Mouse (Mus musculus) right cerebral cortex, adult 2 months (tissue): ENCODE results near the gene Pold1.

Experiments
- DNase-seq, 2 experiments: peaks; one replicate each; pipeline ENCODE4 v3.0.0; 2021 to 2022; ENCODE audit warnings: low spot score in 2 of 2

Pold1 gene

DNA sequence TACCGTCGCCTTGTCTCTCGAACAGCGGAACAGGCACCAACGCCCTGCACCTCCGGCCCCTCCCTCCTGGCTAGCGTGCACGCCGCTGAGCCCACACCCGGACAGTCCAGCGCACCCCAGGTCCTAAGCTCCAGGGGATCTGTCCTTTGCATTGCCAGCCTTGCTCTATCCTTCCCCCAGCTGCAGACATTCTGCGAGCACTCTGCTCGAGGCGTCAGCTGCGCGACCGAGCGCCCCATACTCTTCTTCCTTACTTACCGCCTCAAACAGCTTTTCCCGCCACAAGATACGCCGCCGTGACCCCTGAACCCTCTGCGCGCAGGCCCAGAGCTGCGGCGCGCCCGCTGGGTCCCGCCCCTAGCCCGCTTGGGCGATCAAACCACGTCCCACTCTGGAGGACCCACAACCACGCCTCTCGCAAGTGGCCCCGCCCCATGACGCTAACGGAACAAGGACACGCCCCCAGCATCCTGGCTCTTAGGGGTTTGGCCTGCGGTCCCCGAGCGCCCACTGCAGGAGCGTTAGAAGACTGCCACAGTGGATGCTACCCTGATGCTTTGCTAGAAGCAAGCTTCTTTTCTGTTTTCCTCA is at the start of gene Pold1:
TSS of gene Pold1 (minus strand) at position 353 of the 591 bp plus-strand sequence.
- peak; percentile 99 for DNase-seq

DNA sequence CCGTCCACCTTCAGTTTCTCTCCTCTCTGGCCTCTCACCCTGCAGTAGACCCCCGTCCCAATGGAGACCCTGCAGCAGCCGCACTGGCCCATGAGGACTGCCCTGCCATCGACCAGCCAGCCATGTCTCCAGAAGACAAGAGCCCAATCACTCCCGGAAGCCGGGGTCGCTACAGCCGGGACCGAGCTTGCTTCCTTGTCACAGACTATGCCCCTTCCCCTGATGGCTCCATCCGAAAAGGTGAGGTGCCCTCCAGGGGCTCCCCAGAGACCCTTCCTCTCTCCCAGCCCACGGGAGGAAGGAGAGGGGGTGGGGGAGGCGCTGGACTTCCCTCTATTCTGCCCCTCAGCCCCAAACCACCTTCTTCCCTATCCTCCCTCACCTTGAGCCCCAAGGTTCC is 49.7 kb upstream of the Pold1 start:
- DNase-seq: no peak

DNA sequence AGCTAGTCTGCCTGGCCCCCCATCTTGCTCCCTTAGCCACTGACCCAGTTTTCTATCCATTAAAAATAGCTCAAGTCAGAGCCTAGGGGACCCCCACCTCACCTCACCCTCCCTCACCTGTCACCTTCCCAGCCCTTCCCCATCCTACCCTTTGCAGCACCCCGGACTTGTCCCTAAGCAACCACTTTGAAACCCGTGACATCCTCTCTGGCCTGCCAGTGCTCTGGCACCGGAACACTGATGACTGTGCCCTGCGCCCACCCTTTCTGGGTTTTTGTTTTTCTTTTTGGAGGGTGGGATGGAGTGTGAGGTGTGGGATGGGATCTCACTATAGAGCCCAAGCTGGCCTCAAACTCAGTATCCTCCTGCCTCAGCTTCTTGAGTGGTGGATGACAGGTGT is 49.0 kb upstream of the Pold1 start:
- DNase-seq: no peak

DNA sequence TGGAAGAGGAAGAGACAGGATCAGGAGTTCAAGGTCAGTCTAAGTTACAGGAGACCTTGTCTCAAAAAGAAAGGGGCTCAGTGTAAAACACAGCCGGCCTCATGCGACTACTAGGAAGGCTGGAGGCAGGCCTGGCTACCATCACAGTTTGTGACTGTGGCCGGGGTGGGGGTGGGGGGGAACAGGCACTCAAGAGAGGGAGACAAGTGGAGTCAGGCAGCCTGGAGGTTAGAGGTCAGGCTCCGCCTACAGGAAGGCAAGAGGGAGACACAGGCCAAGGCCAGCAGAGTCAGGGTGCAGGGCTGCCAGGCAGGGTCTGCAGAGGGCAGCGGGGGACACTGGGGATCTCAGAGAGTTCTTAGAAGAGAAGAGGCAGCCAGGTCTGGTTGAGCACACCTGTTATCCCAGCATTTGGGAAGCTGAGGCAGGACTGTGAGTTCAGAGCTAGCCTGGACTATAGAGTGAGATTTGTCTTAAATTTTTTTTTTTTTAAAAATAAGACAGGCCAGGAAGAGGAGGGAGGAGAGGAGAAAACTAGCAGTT is 48.4 kb upstream of the Pold1 start:
- DNase-seq: no peak

DNA sequence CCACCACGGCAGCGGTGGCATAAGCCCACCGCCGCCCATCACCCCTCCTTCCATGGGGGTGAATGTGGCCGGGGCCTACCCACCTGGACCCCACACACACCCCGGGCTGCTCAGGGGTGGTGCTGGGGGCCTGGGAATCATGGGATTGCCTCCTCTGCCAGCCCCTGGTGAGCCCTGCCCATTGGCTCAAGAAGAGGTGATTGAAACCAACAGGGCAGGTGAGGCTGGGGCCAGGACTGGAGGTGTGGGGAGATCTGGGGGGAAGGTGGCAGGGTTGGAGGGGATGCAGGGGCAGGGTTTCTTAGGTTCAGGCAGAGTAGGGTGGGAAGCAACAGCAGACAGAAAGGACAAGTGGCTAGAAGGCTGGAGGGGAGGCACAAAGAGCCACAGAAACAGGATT is 47.4 kb upstream of the Pold1 start:
- DNase-seq: no peak

DNA sequence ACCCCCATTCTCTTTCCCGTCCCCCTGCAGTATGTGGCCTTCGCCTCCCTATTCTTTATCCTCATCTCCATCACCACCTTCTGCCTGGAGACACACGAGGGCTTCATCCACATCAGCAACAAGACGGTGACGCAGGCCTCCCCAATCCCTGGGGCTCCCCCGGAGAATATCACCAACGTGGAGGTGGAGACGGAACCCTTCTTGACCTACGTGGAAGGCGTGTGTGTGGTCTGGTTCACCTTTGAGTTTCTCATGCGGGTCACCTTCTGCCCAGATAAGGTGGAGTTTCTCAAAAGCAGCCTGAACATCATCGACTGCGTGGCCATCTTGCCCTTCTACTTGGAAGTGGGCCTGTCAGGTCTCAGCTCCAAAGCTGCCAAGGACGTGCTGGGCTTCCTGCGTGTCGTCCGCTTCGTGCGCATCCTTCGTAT is 46.5 kb upstream of the Pold1 start:
- no peak for DNase-seq

DNA sequence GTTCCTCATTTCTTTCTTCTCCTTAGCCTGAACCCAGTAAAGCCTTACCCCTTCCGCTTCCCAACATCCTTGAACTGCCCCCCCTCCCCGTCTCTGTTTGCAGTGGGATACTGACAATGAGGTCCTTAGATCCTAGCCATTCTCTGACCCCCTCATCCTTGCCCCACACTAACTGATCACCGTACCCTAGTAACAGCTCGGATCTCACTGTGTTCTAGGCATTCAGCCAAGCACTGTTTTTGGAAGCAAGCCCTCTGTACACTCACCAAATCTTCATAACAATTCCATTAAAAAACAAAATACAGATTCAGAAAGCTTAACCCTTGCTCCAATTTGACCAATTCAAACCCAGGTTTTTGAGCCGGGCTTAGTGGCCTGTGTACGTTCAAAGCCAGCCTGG is 45.6 kb upstream of the Pold1 start:
- DNase-seq: peak; percentile 43 to 53

DNA sequence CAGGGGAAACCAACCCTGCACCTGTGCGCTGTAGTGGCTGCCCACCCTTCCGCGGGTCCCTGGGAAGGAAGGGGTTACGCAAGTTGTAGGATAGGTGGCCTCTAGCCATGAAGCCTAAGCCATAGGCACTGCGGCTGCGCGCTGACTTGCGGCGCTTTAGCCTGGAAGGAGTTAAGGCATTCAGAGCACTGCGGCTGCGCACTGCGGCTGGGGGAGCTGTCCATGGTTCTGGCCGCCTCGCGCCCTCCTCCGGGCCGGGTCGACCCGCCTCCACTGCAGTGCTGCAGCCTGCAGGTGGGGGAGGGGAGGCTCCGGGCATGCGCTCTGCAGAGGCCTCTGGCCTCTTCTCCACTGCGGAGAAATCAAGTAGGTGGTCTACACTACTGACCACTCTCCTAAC is 45.1 kb upstream of the Pold1 start:
- peak; percentile 85 to 89 for DNase-seq

DNA sequence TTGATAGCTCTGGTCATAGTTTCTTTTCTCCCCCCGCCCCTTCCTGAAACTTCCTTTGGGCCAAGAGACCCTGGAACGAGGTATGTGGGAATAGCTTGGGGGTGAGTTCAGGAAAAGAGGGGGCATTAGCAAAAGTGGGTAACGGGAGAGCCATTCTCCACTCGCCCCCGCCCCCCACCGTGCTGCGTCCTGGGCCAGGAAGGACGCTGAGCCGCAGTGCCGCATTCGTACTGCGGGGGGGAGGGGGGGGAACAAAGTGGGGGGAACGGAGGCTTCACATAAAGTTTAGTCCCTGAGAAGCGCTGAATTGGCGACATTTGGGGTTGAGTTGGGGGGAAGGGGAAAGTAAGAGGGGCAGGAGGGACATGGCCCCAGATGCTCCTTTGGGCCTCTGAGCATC is 44.4 kb upstream of the Pold1 start:
- no peak for DNase-seq

DNA sequence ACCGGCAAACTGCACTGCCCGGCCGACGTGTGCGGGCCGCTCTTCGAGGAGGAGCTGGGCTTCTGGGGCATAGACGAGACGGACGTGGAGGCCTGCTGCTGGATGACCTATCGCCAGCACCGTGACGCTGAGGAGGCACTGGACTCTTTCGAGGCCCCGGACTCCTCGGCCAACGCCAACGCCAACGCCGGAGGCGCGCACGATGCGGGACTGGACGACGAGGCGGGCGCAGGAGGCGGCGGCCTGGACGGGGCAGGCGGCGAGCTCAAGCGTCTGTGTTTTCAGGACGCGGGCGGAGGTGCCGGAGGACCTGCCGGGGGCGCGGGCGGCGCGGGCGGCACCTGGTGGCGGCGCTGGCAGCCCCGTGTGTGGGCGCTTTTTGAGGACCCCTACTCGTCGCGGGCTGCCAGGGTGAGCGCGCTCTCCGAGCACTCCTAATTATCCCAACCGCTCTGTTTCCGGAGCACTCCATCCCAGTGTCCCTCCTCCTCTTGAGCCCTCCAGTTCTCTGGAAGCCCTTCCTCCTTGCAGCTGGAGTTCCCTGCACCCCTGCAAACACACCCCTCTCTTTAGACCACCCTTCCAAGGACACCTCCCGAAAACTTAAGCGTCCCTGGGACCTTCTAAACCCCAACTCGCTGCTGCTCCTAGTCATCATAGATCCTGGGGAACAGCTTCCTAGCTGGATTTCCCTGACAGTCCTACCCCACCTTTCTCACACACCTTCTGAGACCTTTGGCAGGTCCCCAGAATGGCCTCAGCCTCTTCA is 42.9 kb upstream of the Pold1 start:
- peak in 1 of 2 experiments; percentile 38 for DNase-seq

DNA sequence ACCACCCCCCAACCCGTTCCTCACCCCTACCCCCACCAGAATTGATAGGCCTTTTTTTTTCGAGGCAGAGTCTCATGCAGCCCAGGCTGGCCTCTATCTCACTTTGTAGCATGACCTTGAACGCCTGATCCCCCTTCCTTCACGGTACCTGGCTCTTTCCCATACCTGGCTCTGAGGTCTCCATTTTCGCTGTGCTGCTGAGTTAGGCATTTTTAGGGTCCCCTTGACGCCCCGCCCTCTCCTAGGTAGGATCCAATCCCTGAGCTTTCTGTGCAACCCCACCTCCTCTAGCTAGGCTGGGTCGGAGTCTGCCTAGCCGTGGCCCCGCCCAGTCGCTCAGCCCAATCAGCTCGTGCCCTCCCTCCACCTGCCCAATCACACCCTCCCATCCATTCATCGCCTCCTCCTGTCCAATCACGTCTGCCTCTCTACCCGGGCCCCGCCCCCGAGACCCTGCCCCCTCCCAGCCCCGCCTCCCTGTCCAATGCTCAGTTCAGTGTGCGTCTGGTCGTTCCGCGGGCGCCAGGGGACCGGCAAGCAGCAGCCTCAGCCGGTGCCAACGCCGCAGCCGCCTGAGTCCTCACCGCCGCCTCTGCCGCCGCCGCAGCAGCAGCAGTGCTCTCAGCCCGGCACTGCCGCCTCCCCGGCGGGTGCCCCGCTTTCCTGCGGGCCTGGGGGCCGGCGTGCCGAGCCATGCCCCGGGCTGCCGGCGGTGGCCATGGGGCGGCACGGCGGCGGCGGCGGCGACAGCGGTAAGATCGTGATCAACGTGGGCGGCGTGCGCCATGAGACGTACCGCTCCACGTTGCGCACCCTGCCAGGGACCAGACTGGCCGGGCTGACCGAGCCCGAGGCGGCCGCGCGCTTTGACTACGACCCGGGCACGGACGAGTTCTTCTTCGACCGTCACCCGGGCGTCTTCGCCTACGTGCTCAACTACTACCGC is 42.0 kb upstream of the Pold1 start, which contains the start of gene Kcnc3:
TSS of gene Kcnc3 (plus strand) at position 263 of the 946 bp plus-strand sequence.
- peak; percentile 90 to 93 for DNase-seq

DNA sequence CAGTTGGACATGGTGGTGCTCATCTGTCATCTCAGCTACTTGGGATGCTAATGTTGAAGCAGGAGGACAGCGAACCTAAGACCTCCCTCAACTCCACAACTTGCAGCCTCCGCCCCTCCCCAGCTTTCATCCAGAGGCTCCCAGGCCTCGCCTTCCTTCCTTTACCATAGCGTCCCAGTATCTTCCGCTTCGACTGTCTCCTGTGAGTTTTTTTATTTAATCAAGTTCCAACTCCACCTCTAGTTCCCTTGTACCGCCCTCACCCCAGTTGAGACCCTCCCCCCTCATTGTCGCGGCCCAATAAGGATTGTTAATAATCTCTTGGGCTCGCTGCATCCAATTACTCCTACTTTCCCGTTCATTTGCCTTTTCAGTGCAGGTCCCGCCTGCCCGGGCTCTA is 41.3 kb upstream of the Pold1 start:
- peak; percentile 39 to 42 for DNase-seq

DNA sequence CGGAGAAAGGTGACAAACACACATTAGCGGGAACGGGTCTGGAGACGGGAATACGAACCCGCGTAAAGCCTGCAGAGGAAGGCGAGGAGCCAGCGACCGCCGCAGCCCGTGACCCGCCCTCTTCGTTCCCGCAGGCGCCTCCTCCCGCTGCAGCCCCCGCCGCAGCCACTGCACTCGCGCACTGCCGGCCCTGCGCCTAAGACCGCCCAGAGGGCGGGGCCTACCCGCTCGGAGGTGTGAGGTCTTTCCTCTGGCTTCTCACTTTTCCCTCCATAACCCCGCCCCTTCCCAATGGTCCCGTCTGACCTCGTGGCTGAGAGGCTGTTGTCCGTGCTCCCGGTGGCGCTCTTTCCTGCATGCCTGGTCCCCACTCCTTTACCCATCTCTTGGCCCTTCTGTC is 40.5 kb upstream of the Pold1 start:
- peak; percentile 71 to 72 for DNase-seq

DNA sequence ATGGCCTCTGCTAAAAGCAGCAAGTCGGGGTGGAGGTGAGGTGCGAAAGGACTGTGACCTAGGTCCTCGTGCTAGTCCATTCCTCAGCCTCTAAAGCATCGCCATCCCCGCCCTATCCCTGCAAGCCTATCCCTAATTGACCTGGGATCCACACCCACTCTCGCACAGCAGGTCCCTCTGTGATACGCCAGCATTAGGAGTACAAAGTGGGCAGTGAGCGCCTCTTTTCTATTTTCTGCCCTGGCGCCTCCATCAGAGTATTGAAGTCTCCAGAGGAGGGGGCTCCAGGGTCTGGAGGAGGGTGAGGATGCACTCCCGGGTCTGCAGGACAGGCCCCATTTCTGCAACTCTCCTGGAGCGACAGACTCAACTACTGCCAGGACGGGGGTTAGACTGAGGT is 39.7 kb upstream of the Pold1 start:
- DNase-seq: peak in 1 of 2 experiments; percentile 18

DNA sequence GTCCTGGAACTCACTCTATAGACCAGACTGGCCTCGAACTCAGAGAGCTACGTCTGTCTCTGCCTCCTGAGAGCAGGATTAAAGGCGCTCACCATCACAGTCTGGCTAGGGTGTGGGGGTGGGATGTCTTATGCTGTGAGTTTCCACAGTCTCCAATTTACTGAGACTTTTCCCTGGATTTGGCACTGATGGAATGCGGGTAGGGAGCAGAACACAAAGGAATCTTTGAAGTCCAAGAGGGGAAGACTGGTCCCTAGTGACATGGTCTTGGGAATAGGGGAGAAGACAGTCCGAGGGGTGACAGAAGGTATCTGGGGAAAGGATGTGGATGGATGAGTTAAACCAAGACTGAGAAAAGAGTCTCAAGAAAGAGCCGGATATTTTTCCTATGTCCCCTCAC is 39.0 kb upstream of the Pold1 start:
- peak in 1 of 2 experiments; percentile 16 for DNase-seq

DNA sequence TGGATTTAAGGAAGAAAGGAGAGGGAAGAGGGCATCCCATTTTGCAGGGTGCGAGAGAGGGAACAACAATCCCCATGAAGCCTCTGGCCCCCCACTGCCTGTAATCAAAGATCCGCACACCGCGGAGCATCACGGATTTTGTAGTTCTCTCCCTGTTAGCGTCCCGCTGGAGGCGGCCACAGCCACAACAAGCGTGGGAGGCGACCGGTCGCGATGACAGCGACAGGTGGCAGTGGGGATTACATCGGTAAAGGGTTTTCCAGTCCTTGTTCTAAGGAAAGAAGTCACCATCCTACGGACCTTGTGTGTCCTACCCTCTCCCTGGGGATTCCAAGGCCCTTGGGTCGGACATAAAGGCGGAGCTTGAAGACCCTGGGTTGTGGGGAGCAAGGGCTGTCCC is 38.3 kb upstream of the Pold1 start:
- DNase-seq: peak; percentile 82 to 86

DNA sequence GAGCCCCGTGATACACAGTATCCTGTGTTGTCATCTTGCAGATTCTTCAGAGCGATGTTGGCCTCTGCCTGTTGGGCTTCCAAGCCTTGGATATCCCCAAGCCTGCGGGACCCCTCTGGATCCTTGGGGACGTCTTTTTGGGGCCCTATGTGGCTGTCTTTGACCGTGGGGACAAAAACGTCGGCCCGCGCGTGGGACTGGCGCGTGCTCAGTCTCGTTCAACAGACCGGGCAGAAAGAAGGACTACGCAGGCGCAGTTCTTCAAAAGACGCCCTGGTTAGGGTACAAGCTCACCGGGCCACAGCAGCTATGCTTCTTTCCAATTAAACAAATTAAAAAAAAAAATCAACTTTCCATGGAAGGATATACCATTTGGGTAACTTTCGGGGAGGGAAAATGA is 37.9 kb upstream of the Pold1 start:
- DNase-seq: peak; percentile 80 to 81

DNA sequence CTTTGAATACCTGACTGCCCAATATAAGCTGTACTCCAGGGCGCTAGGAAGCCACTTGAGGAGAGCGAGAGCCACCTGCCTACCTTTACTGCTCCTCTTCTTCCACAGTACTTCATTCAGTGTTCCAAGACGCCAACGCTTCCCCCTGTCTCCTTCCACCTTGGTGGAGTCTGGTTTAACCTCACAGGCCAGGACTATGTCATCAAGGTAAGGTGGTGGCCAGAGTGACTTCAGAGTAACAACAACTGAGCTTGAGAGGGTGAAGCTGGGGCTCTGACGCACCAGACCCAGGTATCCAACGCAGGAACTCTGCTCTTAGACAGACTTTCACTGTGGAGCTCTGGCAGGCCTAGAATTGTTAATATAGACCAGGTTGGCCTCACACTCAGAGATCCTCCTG is 37.0 kb upstream of the Pold1 start:
- DNase-seq: no peak

DNA sequence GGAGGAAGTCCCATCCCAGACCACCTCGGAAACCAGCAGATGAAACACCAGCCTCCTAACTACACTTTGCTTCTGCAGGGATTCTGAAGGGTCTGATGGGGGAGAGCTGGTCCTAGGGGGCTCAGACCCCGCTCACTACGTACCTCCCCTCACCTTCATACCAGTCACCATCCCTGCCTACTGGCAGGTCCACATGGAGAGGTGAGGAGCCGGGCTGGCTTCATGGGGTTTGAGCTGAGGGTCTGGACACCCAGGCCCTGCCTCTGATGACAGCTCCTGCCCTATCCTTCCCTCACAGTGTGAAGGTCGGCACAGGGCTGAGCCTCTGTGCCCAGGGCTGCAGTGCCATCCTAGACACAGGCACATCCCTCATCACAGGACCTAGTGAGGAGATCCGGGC is 36.3 kb upstream of the Pold1 start:
- no peak for DNase-seq

DNA sequence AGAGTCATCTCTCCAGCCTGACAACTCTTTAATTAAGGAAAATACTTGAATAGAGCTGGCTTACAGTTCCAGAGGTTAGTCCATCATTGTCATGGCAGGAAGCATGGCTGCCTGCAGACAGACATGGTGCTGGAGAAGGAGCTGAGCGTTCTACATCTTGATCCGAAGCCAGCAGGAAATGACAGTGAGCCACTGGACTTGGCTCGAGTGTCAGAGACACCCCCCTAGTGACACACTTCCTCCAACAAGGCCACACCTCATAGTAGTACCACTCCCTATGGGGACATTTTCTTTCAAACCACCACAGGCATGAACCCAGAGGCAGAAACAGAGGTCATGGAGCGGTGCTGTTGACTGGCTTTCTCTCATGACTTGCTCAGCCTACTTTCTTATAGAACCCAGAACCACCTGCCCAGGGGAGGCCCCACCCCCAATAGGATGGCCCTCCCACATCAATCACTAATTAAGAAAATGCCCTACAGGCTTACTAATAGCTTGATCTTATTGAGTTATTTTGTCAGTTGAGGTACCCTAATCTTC is 35.7 kb upstream of the Pold1 start:
- no peak for DNase-seq

DNA sequence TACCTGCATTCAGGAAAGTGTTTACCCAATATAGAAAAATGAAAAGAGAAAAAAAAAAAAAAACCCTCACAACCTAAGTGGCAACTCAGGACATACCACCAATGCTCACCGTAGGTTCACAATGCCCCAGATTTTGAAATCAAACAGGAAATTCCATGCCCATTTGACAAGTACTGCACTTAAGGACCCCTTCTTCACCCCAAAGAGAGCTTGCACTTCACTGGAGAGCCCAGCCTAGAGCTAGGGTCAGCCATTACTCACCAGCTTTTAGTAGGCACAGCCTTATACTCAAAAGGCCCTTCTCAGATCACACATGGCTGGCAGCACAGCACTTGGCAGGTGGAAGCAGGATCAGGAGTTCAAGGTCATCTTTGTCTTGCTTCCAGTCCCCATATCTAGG is 34.5 kb upstream of the Pold1 start:
- DNase-seq: no peak

DNA sequence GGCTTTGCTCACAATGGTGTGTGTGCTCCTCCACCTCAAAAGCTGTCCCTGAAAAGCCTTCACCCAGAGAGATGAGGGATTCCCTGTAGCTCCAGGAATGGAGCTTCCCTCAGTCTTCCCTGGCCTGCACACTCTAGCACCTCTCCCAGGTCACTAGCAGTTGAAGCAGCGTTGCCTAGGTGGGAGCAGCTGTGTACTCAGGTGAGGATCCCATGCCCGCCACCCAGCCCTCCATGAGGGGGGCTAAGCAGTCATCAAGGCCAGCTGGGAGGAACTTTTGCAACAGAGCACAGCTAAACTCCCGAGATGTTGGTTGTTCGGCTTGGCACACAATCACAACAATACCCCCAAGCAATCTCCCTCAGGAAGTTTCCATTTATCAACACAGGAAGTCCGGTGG is 34.1 kb upstream of the Pold1 start:
- no peak for DNase-seq
